Comparison of ENCODE assay signal across 29 mouse cellular contexts in genomic region chr10:8881736-8882135, GRCm38 (mm10). TPM values are rescaled to one million over a fixed set of nuclear protein-coding genes. Genes with fewer than 3 reads are reported as not detected.
A peak's percentile ranks its signal among the peaks of the same experiment; 100 is the strongest.
DNase-seq lines count a peak whose midpoint lies in the region; ATAC-seq and TF ChIP-seq lines count a peak whose summit lies in the region.
"Had no signal": no experiment of that assay in that cellular context is flagged by ENCODE, and none has a peak within 500 bp of the region (broad histone marks: within the 10 kb centered on the region; RNA-seq: fewer than 3 reads in every experiment).

No protein-coding gene starts in this region.

- no peak for TF ChIP-seq CTCF in heart, postnatal 0 days (IDR thresholded peaks at IDR 0.05; ENCODE audit: low read depth)

- no peaks in the 10 kb centered on the region; the same call in 1 of the 2 replicates for H3K36me3 ChIP-seq in heart, postnatal 0 days (replicated peaks; ENCODE audit: control insufficient read depth, insufficient read depth, low read length)
- H3K36me3 ChIP-seq: hindbrain, embryonic 12.5 days; limb, embryonic 12.5 days; neural tube, embryonic 15.5 days had no signal

- no peak for TF ChIP-seq EP300 in heart, postnatal 0 days (IDR thresholded peaks at IDR 0.05; ENCODE audit: low read depth)

- no peaks in the 10 kb centered on the region for H3K27me3 ChIP-seq in heart, postnatal 0 days (ENCODE audit: control insufficient read depth, insufficient read depth, low read length)
- H3K27me3 ChIP-seq: CH12.LX; heart, embryonic 12.5 days; hindbrain, embryonic 12.5 days; limb, embryonic 12.5 days had no signal

- H3K9me3 ChIP-seq in heart, postnatal 0 days (replicated peaks; ENCODE audit: control insufficient read depth, low read length) = no peaks in the 10 kb centered on the region
- H3K9me3 ChIP-seq: hindbrain, embryonic 12.5 days; limb, embryonic 12.5 days; neural tube, embryonic 15.5 days had no signal

- no peak overlapping the region for H3K4me3 ChIP-seq in heart, postnatal 0 days (ENCODE audit: low read depth, low read length)
- no peak overlapping the region for H3K4me3 ChIP-seq in brown adipose tissue, adult 24 weeks (ENCODE audit: insufficient read depth, low read depth, low read length)
- H3K4me3 ChIP-seq: heart, embryonic 12.5 days; hindbrain, embryonic 12.5 days; limb, embryonic 12.5 days; neural tube, embryonic 15.5 days had no signal

- no peak for ATAC-seq in heart, postnatal 0 days (ENCODE audit: insufficient read depth, low read depth)
- 0 out of 2 replicates have a peak, but pooled peaks have one; percentile 6 for ATAC-seq in megakaryocyte progenitor cell, adult 5-6 weeks (replicated peaks; ENCODE audit: poor library complexity)
- ATAC-seq: forebrain, embryonic 14.5 days; hindbrain, postnatal 0 days; intestine, postnatal 0 days had no signal

- peaks cover 15% of the 10 kb centered on the region; the same call in 1 of the 2 replicates for H3K4me1 ChIP-seq in heart, postnatal 0 days (ENCODE audit: control insufficient read depth, insufficient read depth)
- peaks cover 22% of the 10 kb centered on the region for H3K4me1 ChIP-seq in brown adipose tissue, adult 24 weeks (ENCODE audit: control insufficient read depth, insufficient read depth, insufficient read length, low read length)

- H3K4me2 ChIP-seq in heart, postnatal 0 days (ENCODE audit: low read depth, low read length) = no peak overlapping the region
- H3K4me2 ChIP-seq: heart, embryonic 12.5 days; hindbrain, embryonic 12.5 days; limb, embryonic 12.5 days; liver, embryonic 11.5 days; neural tube, embryonic 15.5 days had no signal

- 53% methylated on average over 2 of the region's 2 CpGs for WGBS in heart, postnatal 0 days

- H3K9ac ChIP-seq in heart, postnatal 0 days (replicated peaks; ENCODE audit: low read depth, low read length) = no peak overlapping the region
- H3K9ac ChIP-seq: heart, embryonic 12.5 days; hindbrain, embryonic 12.5 days; limb, embryonic 12.5 days; neural tube, embryonic 15.5 days had no signal

- intact Hi-C loops in heart, postnatal 25 days (cut with DNase I) = loop anchor here (5.0 kb wide), 1 partner anchor 74 kb away; no protein-coding TSS in a partner anchor

- H3K27ac ChIP-seq in heart, postnatal 0 days (ENCODE audit: low read depth) = peak overlapping the region; percentile 25; the same call in 1 of the 2 replicates
- H3K27ac ChIP-seq in brown adipose tissue, adult 24 weeks (replicated peaks; ENCODE audit: low read depth, low read length) = peak overlapping the region; percentile 58; the same call in 1 of the 2 replicates
- H3K27ac ChIP-seq: hindbrain, embryonic 12.5 days; hindbrain, postnatal 0 days; limb, embryonic 12.5 days; neural tube, embryonic 15.5 days had no signal

- DNase-seq in embryo, embryonic 10 days (ENCODE audit: low spot score) = peak; percentile 20
- DNase-seq in embryo, embryonic 9.5 days (ENCODE audit: extremely low spot score) = no peak
- no peak for DNase-seq in heart, postnatal 0 days (ENCODE audit: low spot score)
- no peak for DNase-seq in heart, postnatal 25 days (ENCODE audit: low spot score)
- DNase-seq in ovary, postnatal 36 days (ENCODE audit: low spot score) = no peak
- DNase-seq in urinary bladder, postnatal 36 days (ENCODE audit: low spot score in 2 of 2) = no peak
- DNase-seq: adrenal gland, postnatal 25 days; cerebellum, adult 8-10 months; cerebellum, postnatal 36 days; gastrocnemius, postnatal 14 days; heart, postnatal 36 days; kidney, adult 9 months; kidney, postnatal 10 days; layer of hippocampus, adult 9-11 months; lung, postnatal 36 days; midbrain, embryonic 14.5 days; right cerebral cortex, postnatal 25 days; thymus, postnatal 25 days had no signal

RNA-seq across cellular contexts. Expression of gene Sash1, which starts 4.1 kb away (rescaled TPM):
- 17.7 and 18.3 TPM in 2 replicates for total RNA-seq in heart, postnatal 0 days (2014; rRNA removed; ENCODE audit: low replicate concordance)
- 3.8 and 3.9 TPM in 2 replicates for polyA plus RNA-seq in heart, postnatal 0 days (2015; fragmentation: Nextera tagmentation; extraction: Ambion mirVana)
- 10 to 100 TPM; 26.8 to 31.1 TPM for total RNA-seq in heart, postnatal 25 days (2021)
- 14.1 and 18.2 TPM in 2 replicates for polyA plus RNA-seq in brown adipose tissue, adult 24 weeks (2012; ENCODE audit: insufficient read depth, insufficient read length, missing spikeins)
- 3.2 and 4.2 TPM in 2 replicates for total RNA-seq in megakaryocyte progenitor cell, adult 5-6 weeks (2015)
- total RNA-seq in megakaryocyte progenitor cell, adult 5-6 weeks (2017) = 2.7 and 2.8 TPM in 2 replicates
